Mouse (Mus musculus) left cerebral cortex, adult 8-10 months (tissue): Measurements from ENCODE around the gene Tctn3. TPM values are rescaled to one million over a fixed set of nuclear protein-coding genes. Genes with fewer than 3 reads are reported as not detected.
A peak's percentile ranks its signal among the peaks of the same experiment; 100 is the strongest.

Experiments
- DNase-seq, 2 experiments: peaks; one replicate each; pipeline ENCODE4 v3.0.0; 2022; ENCODE audit warnings: low spot score in 2 of 2
- total RNA-seq, 4 experiments: library from RNA; stranded (reverse); gene quantifications; 2 replicates each; pipeline ENCODE4 v1.2.4; 2022

The Tctn3 gene
- 10 to 100 TPM; 18.9 to 19.6 (median 19.2) TPM for total RNA-seq

- peak; percentile 89 to 96 for DNase-seq
These were observed at the start of gene Tctn3, which contains the start of gene Entpd1 for GRCm38 (mm10) chr19:40611830-40612506. Gene Tctn3 (minus strand): TSS chr19:40612233. Gene Entpd1 (plus strand): TSS chr19:40612366.

- no peak for DNase-seq
These were observed 49.1 kb upstream of the Tctn3 start for GRCm38 (mm10) chr19:40661108-40661507.

- no peak for DNase-seq
These were observed 48.5 kb upstream of the Tctn3 start for GRCm38 (mm10) chr19:40660510-40660909.

DNA sequence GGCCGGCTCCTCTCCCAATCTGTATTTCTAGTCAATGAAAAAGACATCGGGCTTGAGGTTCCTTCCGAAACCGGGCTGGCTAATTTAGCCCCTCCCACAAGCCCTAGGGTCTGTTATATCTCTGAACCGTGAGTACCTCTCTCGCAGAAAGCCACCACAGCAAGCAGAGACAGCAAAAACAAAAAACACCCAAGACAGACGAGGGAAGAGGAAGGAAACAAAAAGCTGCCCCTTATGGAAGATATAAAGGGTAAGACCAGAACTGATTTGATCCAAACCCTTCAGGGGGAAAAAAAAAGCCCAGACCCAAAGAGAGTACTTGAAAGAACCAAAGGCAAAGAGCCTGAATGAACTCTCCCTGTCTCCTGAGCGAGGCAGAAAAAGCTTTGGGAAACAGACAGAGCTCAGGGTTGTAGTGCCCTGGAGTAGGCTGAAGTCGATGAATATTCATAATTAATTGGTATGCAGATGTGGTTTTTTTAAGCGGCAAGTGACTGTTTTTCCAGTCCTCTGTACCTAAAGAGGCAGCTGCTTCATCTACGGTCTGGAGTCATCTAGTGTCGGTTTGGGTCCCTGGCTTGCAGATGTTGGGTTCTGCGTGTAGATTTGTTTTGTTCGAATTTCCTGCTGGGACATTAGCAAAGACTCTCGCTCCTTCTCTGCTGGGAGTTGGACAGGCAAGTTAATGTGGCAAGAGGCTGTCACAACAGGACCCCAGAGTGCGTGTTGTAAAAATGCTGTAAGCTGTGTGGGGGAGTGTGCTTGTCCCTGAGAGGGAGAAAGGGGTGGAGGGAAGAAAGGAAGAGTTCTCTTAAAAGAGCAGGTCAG, 47.8 kb upstream of the Tctn3 start:
- DNase-seq: no peak

DNA sequence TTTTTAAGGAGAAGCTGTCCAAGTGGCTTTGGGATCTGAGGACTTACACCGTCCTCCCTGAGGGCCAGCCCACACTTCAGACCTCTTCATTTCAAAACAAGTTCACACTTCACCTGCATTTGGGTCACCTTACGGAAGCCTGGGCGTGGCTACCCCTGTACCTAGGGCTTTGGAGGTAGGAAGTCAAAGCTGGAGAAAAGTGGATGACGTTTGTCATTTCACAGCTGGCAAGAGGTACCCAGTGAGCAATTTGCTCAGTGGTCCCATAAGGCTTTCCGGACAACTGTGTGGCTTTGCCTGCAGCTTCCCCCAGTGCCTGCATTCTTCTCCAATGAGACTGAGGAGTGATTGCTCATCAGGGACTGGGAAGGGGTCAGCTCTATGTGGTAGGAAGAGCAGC, 46.9 kb upstream of the Tctn3 start:
- DNase-seq: no peak

DNA sequence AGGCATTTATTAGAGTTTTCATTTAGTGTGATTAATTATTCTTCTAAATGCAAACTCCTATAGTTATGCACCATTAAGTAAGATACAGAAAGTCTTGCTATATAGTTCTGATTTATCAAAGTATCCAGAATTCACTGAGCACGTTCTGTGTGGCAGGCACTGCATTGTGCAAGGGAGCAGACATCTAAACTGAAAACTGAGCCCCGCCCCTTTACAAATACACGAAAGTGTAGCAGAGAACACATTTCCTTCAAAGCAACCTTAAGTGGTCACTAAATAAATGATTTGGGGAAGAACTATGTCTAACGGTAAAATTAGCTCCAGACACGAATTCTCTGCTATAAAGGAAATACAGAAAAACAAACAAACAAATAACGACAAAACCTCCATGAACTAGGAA, 46.2 kb upstream of the Tctn3 start:
- no peak for DNase-seq

- no peak for DNase-seq
These were observed 44.2 kb upstream of the Tctn3 start for GRCm38 (mm10) chr19:40656207-40656606.

GRCm38 (mm10) chr19:40650090-40650489, 38.1 kb upstream of the Tctn3 start:
- no peak for DNase-seq

- DNase-seq: no peak
These were observed 35.5 kb upstream of the Tctn3 start for GRCm38 (mm10) chr19:40647319-40648158.

DNA sequence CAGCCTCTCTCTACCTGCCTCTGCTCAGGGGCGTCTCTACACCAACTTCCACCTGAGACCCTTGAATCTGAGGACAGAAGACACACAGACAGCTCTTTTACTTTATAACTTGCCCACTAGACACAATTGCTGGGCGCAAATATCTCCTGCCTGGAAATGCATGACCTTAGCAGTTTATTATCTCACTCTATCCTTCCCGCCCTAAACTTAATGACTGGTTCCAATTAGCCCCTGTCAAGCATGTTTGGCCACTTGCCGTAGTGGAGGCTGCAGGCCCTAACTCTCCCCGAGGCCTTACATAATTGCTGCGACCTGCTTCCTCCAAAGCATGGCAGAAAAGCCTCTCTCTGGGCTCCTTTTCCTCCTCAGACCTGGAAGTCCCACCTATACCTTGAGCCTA, 34.3 kb upstream of the Tctn3 start:
- DNase-seq: no peak

- no peak for DNase-seq
These were observed 31.8 kb upstream of the Tctn3 start for GRCm38 (mm10) chr19:40643846-40644245.

GRCm38 (mm10) chr19:40640799-40641198, 28.8 kb upstream of the Tctn3 start:
- DNase-seq: no peak

- DNase-seq: no peak
These were observed 27.8 kb upstream of the Tctn3 start for GRCm38 (mm10) chr19:40639729-40640304.

DNA sequence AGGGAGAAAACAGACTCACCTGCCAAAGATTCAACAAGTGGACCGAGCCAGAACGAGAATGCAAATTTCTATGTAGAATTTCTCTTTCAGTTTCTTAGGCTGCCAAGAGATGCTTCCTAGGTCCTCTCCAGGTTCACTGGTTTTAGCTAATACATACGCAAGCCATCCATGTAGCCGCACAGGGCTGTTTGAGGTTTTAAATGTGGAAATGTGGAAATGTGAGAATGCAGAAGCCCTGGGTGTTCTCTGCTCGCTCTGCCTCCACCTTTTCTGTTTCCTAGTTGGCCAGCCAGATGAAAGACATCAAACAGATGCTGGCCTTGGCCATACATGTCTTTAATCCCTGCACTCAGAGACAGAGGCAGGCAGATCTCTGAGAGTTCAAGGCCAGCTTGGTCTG, 26.5 kb upstream of the Tctn3 start:
- no peak for DNase-seq

GRCm38 (mm10) chr19:40637601-40638000, 25.6 kb upstream of the Tctn3 start:
- DNase-seq: no peak

- DNase-seq: no peak
These were observed 25.1 kb upstream of the Tctn3 start for GRCm38 (mm10) chr19:40637091-40637490.

DNA sequence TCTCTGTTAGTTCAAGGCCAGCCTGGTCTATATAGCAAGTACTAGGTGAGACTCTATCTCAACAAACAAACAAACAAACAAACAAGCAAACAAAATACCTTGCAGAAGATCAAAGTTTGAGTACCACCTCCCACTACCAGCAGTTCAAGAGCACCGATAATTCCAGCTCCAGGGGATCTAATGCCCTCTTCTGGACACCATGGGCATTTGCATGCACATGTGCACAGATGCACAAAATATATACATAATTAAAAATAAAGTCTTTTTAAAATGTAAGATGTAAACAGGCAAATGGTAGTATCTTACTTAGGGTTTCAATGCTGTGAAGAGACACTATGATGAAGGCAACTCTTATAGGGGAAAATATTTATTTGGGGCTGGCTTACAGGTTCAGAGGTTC, 21.1 kb upstream of the Tctn3 start:
- no peak for DNase-seq

GRCm38 (mm10) chr19:40632668-40633067, 20.6 kb upstream of the Tctn3 start:
- DNase-seq: no peak

DNA sequence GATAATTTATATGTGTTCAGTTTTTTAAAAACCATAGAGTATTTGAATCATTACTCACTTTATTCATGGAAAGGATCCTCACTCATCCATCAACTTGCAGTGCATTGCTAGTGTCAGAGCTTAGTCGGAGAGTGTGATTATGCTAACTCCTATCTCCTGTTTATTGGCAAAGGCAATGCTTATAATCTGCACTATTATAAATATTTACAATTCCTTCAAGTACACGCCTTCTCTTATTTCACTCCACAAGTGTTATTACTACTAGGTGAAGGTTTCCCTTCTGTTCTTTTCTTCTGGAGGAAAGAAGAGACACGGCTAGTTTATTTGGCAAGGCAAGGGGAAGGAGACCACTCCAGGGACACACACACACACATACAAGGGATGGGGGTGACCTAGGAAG, 20.2 kb upstream of the Tctn3 start:
- no peak for DNase-seq

GRCm38 (mm10) chr19:40630606-40631005, 18.6 kb upstream of the Tctn3 start:
- DNase-seq: no peak

DNA sequence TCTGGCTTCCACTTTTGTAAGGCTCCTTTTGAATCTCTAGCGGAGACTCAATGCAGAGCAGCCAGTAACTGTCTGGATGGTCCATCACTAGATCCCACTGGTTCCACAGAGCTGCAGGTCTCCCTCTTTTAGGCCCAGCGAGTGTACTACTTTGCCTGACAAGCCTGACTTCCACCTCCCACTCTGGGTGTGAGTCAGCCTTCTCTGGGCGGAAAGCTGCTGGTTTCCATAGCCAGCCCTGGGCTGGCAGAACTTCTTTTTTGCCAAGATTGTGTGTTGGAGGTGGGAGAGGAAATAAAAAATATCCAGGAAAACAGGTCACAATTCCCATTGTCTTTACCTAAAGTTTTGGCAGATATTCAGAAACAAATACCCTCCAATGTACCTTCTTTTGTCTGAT, 18.1 kb upstream of the Tctn3 start:
- DNase-seq: peak; percentile 23 to 69

GRCm38 (mm10) chr19:40628950-40629349, 16.9 kb upstream of the Tctn3 start:
- DNase-seq: no peak
